Mouse (Mus musculus): ENCODE results near the gene Swt1. TPM values are rescaled to one million over a fixed set of nuclear protein-coding genes. Genes with fewer than 3 reads are reported as not detected.
"Not testable (repeated sequence)": the region's sequence is repeated elsewhere in the genome, so short reads cannot be mapped to it uniquely, and the experiment has no call there.

The Swt1 gene
- total RNA-seq, 2 experiments from 2014 or later, result 23.5 to 41.0 TPM

DNA sequence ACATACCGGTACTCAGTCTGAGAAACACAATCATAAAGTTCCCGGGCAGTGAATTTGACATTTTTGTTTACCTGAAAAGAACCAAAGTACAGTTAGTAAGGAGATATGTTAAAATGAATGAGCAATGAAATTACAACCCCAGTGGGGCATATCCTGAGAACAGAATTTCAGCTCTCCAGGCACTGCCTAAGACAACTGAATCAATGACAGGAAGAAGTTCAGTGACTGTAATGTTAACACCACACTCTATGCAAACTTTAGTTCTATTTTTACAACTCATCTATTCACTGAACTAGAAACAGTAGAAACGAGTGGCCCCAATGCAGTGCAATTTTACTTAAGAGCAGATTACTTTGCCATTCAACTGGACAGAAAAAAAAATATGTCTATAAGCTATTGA is 57.7 kb downstream of the Swt1 start:
- no peak for ATAC-seq (replicated peaks; ENCODE audit: low FRiP score, low TSS enrichment, poor library complexity, severe bottlenecking)

DNA sequence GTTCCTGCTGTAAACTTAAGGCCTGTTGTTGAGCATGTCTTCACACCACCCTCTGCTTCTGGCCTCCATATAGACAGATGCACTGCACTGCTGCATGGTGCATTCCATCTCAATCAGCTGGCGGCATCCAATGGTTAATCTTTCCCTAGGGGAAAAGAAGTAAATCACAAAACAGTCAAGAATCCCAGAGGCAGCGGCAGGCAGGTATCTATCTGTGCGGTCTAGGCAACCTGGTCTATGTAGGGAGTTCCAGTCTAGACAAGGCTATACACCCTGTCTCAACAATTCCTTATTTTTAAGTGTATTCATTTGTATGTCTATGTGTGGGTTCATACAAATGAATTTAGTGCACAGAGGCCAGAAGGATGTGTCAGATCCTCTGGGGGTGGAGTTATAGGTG is 59.8 kb downstream of the Swt1 start:
- no peak for ATAC-seq (replicated peaks; ENCODE audit: low FRiP score, low TSS enrichment, poor library complexity, severe bottlenecking)

DNA sequence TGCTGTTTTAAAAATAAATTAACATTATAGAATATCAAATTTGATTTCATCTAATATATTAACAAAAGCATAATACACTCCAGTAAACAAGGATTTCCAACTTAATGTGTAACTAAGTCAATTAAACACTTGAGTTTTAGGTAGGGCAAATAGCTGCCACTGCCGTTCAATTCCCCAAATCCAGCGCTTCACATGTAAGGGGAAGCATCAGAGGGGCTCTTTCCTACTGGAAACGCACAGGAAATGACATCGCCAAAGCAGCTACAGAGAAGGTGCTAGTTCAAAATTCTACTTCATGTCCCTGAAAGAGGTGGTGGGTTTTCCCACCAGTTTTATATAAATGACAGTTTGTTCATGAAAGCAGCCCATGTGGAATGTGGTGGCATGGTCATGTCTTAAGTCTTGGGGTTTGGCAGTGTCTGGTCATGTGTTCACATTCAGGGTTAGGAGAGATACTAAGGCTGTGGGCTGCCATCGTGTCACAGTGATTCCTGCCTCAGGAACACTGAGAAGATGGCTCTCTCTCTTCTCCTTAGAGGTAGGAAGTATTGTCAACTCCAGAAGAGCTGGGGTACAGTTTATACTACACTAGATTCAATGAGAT is 60.4 kb downstream of the Swt1 start:
- no peak for ATAC-seq (replicated peaks; ENCODE audit: low FRiP score, low TSS enrichment, poor library complexity, severe bottlenecking)

DNA sequence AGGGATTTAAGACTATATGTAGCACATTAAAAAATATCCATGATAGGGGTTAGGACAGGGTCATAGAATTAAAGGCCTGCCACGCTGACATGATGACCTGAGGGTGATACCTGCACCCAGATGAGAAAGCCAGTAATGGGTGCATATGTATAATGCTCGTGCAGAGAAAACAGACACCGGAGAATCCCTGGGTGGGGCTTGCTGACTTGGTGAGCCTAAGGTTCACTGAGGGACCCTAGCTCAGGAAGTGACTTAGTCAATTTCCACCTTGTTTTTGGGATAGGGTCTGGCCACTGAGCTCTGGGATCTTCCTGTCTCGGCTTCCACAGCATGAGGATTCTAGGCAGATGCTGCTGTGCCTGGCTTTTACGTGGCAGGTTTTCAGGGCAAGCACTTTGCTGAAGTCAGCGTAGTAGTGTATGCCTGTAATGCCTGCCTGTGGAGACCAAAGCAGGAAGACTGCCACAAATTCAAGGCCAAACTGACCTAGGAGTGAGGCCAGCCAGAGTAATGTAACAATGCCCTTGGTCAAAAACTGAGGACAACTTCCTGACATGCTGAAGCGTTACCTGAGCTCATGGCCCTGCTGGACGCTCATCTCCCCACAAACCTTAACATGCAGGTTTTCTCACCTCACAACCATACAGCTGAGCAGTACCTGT is 61.2 kb downstream of the Swt1 start:
- no peak for ATAC-seq (replicated peaks; ENCODE audit: low FRiP score, low TSS enrichment, poor library complexity, severe bottlenecking)

DNA sequence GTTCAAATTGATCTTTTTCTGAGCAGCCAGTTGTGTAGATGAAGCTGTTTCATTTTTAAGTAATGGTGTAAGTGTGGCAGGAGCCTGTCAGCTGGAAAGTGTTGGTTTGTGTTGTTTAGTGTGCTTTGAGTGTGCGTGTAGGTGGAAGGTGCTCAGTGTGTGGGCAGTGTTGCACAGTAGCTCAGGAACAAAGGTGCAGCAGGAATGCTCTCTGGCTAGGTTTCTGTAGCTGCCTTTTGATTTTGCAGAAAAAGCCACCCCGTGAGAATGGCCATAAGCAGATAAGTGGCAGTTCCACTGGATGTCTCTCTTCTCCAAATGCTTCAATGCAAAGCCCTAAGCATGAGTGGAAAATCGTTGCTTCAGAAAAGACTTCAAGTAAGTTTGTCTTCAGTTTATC is 68.9 kb downstream of the Swt1 start:
- ATAC-seq (replicated peaks; ENCODE audit: low FRiP score, low TSS enrichment, poor library complexity, severe bottlenecking), result no peak

DNA sequence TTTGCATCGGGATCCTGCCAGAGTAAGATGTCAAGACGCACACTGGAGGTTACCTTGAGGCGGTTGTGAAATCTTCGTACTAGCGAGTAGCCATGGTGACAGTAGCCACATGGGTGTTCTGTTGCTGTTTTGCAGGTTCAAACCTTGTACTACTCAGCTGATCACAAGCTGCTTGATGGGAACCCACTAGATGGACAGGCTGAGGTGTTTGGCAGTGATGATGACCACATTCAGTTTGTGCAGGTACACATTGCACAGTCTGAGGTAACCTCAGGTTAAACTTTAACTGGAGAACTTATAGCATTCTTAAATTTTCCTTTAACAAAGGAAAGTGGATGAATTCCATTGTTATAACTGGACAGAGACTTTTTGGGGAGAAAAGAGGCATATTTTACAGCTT is 72.3 kb downstream of the Swt1 start:
- ATAC-seq (replicated peaks; ENCODE audit: low FRiP score, low TSS enrichment, poor library complexity, severe bottlenecking), result no peak

DNA sequence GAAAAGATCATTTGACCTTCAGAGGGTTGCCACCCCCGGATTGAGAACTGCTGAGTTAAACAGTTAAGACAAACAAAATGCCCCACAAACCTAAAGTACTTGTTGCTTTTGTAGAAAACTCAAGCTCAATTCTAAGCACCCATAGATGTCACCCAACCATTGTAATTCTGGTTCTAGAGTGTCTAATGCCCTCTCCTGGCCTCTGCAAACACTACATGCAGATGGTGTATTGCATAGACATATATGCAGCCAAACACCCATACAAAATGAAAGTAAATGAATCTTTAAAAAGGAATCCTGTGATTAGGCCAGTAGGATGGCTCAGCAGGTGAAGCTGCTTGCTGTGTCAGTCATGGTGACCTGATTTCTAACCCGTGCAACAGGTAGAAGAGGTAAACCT is 75.3 kb downstream of the Swt1 start:
- peak; percentile 88 for ATAC-seq (replicated peaks; ENCODE audit: low FRiP score, low TSS enrichment, poor library complexity, severe bottlenecking)

DNA sequence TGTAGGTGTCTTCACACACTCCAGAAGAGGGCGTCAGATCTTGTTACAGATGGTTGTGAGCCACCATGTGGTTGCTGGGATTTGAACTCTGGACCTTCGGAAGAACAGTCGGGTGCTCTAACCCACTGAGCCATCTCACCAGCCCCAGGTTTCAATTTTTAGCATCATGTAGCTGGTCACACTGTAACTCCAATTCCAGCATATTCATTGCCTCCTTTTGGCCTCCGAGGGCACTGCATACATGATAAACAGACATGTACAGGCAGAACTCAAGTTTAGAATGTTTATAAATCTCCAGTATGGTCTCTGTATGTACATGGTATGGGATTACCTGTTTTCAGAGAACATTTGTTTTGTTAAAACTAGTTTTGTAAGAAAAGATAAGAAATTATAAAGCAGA is 80.0 kb downstream of the Swt1 start:
- ATAC-seq (replicated peaks; ENCODE audit: low FRiP score, low TSS enrichment, poor library complexity, severe bottlenecking), result not testable (repeated sequence)

DNA sequence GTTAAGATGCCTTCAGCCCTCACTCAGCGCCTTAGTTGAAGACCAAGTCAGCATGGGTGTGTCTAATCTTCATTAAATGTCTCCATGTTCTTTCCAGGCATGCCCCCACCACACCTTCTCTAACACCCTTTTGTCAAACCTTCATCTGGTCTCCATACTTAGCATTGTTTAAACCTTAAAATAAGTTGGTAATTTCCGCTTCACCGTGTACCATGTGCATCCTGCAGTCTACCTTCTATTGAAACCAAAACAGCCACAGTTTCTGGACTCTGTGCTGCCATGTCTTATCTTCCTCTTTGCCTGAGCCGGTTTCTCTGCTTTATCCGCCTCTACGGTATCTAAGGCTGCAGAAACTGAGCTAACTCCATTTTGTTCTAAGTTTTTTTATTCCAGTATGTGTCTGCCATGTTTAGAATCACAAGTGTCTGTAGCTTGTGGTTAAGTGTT is 81.6 kb downstream of the Swt1 start:
- peak; percentile 41 for ATAC-seq (replicated peaks; ENCODE audit: low FRiP score, low TSS enrichment, poor library complexity, severe bottlenecking)

DNA sequence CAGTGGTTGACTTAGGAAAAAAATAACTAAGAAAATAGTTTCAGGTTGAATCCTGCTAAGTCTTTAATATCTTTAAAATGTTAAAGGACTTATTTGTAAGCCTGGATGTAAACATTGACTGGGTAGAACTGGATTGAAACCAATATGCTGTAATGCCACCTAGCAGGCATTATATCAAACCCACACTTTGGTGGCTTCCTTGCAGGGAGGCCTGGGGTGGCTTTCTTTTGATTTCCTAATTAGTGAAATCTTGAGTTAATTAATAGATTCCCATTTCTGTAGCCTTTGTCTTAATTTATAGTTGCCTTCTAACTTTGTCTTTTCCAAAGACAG is 82.4 kb downstream of the Swt1 start:
- ATAC-seq (replicated peaks; ENCODE audit: low FRiP score, low TSS enrichment, poor library complexity, severe bottlenecking), result no peak

DNA sequence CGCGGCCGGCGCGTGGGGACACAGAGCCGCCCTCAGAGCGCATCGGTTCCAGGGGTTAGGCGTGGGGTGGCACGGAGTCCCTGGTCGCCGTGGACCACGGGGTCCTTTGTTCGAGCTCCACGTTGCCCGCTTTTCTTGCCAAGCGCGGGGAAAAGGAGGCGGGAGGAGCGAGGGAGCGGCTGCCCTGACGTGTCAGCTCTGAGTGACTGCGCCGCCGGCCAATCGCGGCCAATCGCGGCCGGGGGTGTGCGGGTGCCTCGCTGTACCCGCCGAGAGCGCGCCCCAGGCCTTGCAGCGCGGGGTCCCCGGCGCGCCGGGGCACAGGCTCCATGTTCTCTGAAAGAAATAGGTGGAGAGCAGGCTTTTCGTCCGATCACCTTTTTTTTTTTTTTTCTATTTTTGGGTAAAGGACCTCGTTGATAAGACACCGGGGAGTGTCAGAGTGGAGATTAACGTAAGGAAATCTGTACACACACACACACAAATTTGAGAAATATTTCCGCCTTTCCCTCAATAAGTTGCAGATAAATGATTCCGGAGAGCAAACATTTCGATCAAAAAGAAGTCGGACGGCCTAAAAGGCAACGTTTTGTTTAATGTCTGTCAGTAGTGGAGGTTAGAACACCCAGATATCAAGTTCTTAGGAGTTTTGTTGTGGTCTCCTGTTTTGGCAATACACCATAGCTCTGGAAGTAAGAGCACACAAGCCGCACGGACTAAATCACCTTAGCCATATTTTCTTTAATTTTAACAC is 83.0 kb downstream of the Swt1 start:
- peak; percentile 69 for ATAC-seq (replicated peaks; ENCODE audit: low FRiP score, low TSS enrichment, poor library complexity, severe bottlenecking)

DNA sequence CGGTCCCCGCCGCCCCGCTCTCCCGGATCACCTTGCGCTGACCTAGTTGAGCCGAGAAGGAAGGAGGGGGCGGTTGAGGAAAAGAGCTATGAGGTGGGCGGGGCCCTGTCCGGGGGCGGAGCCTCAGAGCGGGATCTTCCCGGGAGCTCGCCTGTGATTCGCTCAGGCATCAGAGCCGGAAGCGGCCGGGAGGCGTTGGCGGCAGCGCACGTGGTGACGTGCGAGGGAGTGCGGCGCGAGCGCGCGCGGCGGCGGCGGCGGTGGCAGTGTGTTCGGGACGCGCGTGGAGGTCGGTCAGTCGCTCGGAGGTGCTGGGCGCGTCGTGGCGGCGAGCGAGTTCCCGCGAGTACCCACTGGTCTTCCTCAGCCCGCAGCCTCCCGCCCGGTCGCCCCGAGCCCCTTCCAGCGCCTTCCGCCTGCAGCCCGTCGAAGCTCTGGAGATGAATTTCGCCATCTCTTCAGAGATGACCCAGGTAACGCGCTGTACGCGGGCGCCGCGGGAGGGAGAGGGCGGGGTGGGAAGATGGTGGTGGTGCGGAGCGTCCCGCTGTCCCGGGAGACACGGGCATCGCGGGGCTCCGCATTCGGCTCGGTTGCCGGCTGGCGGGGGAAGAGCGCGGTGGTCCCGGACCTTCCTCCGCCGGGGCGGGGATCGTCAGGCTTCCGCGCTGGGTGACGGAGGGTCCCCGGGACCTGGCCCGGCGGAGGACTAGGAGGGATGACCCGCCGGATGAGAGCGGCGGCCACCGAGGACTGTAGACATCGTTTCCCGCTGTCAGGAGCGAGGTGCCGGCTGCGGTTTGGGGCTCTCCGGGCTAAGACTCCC is 83.8 kb downstream of the Swt1 start, which contains the start of gene Ivns1abp:
Ivns1abp (plus strand) TSS at position 195 of the 826 bp plus-strand sequence.
- ATAC-seq (replicated peaks; ENCODE audit: low FRiP score, low TSS enrichment, poor library complexity, severe bottlenecking), result peak; percentile 81

DNA sequence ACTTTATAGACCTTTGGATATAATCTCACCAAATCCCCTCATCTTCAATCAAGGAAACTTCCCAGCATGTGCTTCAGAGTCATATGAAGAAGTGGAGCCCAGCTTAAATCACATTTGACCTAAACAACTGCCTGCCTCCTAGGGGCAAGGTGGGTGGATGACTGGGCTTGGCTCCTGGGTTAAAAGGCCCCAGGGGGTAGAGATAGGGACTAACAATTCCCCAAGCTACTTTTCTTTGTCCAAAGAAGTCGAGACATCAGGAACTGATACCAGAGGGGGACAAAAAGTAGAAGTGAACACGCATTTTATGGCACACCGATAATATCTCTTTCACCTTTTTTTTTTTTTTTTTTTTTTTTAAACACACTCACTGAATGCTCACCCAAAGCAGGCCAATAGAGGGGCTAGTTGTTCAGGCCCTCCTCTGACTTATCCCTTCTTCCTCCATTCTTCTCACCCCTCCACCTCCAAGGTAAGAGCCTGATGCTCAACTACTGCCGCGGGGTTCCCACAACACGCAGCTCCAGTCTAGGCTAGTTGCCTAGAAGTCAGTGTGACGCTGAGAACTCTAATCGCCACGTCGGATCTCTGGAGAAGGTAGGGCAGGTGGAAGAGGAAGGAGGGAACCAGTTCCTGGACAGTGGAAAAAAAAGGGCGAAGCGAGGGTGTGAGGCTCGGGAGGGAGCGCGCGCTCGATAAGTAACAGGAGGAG is 84.5 kb downstream of the Swt1 start:
- ATAC-seq (replicated peaks; ENCODE audit: low FRiP score, low TSS enrichment, poor library complexity, severe bottlenecking), result peak; percentile 41

DNA sequence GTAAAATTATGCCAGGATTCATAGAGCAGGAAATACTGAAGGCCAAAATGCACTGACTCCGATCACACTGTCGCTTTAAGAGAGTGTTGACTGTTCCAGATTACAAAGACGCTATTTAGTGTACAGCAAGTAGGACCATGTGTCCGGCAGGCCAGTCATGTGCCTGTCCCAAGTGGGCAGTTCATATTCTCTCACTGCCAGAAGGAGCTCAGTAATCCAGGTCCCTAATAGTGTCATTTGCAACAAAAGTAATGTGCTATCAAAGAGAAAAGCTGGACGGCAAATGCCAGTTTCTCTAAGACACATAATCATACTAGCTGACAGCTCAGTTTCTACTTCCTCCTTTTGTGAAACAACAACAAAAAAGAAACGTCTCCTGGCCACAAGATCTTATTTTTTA is 85.3 kb downstream of the Swt1 start:
- ATAC-seq (replicated peaks; ENCODE audit: low FRiP score, low TSS enrichment, poor library complexity, severe bottlenecking), result no peak

DNA sequence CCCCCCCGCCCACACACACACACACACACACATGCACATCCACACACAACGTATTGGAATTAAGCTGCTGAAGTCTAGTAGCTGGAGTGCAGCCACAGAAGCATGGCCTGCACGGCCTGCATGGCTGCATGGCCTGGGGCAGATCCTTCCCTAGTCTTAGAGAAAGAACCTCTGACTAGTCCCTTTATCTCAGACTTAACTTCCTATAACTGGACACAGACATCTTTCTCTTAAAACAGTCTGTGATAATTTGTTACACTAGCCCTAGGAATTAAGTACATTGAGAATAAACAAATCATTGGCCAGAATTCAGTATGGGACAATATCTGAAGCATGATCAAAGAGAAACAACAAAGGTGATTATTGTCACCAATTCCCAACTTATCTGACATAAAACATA is 85.9 kb downstream of the Swt1 start:
- no peak for ATAC-seq (replicated peaks; ENCODE audit: low FRiP score, low TSS enrichment, poor library complexity, severe bottlenecking)

DNA sequence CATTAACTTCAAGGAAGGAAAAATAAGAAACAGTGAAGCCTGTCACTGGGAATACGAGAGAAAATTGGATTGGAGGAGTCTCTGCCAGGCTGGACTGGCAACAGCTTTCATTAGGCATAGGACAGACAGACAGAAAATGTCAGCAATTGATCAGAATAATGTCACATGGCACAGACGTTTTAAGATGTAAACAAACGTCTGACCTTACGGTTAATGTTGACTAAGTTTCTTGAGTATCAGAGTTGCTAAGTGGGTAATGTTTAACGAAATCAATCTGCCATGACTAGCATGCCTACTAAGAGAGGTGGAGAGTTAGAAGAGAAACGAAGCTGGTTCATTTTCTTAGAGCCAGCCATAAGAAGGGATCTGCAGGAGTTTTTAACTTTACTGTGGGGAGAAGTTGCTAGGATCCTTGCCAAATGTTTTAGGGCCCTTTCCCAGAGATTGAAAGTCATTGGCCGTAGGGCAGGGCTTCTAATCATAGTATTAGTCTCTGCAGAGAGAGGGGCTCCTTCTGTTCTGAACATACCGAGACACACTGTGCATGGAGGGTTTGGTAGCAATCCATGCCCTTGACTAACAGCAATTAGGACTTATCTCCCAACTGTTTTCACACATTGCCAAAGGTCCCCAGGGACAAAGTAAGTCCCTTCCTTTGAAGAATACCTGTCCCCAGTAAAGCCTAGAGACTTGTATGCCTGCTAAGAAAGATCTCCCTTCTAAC is 86.8 kb downstream of the Swt1 start:
- no peak for ATAC-seq (replicated peaks; ENCODE audit: low FRiP score, low TSS enrichment, poor library complexity, severe bottlenecking)

DNA sequence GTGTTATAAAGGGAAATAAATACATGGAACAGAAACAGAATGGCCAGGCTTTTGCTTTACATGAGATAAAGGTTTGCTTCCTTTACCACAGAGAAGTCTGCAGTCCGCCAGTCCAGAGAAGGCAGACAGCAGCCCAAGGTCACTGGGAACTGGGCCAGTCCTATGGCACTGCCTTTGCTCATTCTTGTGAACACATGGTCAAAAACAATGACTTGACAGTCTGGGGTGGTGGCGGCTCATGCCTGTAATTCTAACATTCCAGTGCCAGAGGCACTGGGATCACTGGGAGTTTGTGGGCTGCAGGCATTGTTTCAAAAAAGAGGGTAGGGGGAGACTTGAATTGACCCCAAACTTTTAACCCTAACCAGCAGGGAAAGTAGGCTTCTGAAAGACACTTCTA is 89.3 kb downstream of the Swt1 start:
- peak; percentile 34; the same call in 1 of the 2 replicates for ATAC-seq (replicated peaks; ENCODE audit: low FRiP score, low TSS enrichment, poor library complexity, severe bottlenecking)

DNA sequence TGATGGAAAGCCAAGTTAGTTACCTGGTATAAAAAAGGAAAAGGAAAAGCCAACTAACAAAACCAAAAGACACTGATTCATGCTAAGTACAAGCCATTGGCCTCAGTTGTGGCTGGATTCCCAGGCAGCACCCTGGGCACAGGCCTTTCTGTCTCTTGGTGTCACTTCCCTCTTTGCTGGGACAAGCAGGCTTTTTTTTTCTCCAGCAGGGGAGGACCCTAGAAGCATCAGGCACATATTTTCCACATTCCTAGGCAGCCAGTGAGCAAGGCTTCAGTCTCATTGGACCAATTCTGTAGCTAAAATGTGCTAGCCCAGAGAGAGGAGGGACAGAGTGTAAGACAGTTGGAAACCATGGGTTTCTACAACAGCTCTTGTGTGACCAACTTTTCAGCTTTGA is 90.0 kb downstream of the Swt1 start:
- no peak; the same call in 1 of the 2 replicates for ATAC-seq (replicated peaks; ENCODE audit: low FRiP score, low TSS enrichment, poor library complexity, severe bottlenecking)

DNA sequence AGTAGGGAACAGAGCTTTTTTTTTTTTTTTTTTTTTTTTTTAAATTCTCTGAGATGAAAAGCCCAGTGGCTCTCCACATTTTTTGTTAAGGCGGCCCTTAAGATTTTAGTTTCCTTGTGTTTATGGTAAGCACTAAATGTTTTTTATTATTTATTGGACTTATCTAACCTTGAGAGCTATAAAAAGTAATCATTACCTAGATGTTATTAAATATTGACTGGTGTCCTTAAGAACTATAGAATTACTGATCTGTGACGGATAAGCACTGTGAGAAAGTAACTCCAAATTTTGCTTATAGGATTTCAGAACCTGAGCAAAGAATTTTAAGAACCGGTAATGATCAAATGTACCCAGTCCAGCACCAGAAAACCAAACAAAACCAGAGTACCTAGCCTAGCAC is 95.4 kb downstream of the Swt1 start:
- no peak for ATAC-seq (replicated peaks; ENCODE audit: low FRiP score, low TSS enrichment, poor library complexity, severe bottlenecking)
